Mouse (Mus musculus) liver, adult 2 months (tissue): ENCODE results near the gene Kcnh4. TPM values are rescaled to one million over a fixed set of nuclear protein-coding genes. Genes with fewer than 3 reads are reported as not detected.
A peak's percentile ranks its signal among the peaks of the same experiment; 100 is the strongest.

Experiments used
- DNase-seq: peaks from one replicate; pipeline ENCODE4 v3.0.0-alpha.2; 2011; ENCODE audit warnings: low read depth, low spot score; ENCODE audit errors: extremely low read depth
- H3K27ac ChIP-seq: fragments of 200-500 bp; replicated peaks from 2 replicates; pipeline ENCODE4 v1.5.1; 2012; ENCODE audit warnings: low read depth, mild to moderate bottlenecking, control low read depth, inconsistent platforms, low read length; ENCODE audit not compliant: insufficient read depth
- H3K27me3 ChIP-seq: fragments of 200-500 bp; 2 replicates; pipeline ENCODE4 v1.6.1; 2012; ENCODE audit warnings: mild to moderate bottlenecking, moderate library complexity, low read length, inconsistent platforms; ENCODE audit not compliant: control insufficient read depth, insufficient read depth
- H3K36me3 ChIP-seq: fragments of 200-500 bp; 2 replicates; pipeline ENCODE4 v1.6.1; 2012; ENCODE audit warnings: low read length, inconsistent platforms; ENCODE audit not compliant: control insufficient read depth, insufficient read depth
- H3K4me1 ChIP-seq: fragments of 200-500 bp; 2 replicates; pipeline ENCODE4 v1.6.1; 2011; ENCODE audit warnings: low read length; ENCODE audit not compliant: control insufficient read depth, insufficient read depth
- H3K4me3 ChIP-seq: fragments of 200-500 bp; 2 replicates; pipeline ENCODE4 v1.5.1; 2011; ENCODE audit warnings: low read depth, mild to moderate bottlenecking, control low read depth, low read length, moderate library complexity; ENCODE audit not compliant: insufficient read depth
- H3K79me2 ChIP-seq: fragments of 200-500 bp; 2 replicates; pipeline ENCODE4 v1.6.1; 2012; ENCODE audit warnings: inconsistent platforms, mild to moderate bottlenecking, low read length, moderate library complexity; ENCODE audit not compliant: control insufficient read depth, insufficient read depth
- H3K9ac ChIP-seq: fragments of 200-500 bp; 2 replicates; pipeline ENCODE4 v1.6.1; 2012; ENCODE audit warnings: low read depth, mild to moderate bottlenecking, control low read depth, inconsistent platforms, low read length
- CTCF ChIP-seq: fragments of 200-500 bp; IDR thresholded peaks from 2 replicates; pipeline ENCODE4 v1.5.1; 2011; ENCODE audit warnings: low read depth, low read length, control low read depth
- POLR2A ChIP-seq: fragments of 200-500 bp; IDR thresholded peaks from 2 replicates; pipeline ENCODE4 v1.6.1; 2011; ENCODE audit warnings: low read length, control low read depth; ENCODE audit not compliant: insufficient read depth; ENCODE audit errors: extremely low read depth
- WGBS: fragments of 180-500 bp; shearing (Covaris S2); methylation state at CpG from one replicate; pipeline ENCODE4 v1.1.7; 2018; 5-methylcytosine and 5-hydroxymethylcytosine counted together
- polyA plus RNA-seq: library from polyadenylated mRNA; depleted of rRNA; stranded (reverse); fragments of >200 nt; gene quantifications from 2 replicates; pipeline ENCODE4 v1.2.3, GENCODE M21; 2012; rRNA removed
- total RNA-seq: library from RNA; depleted of rRNA; stranded (reverse); fragments of >200 nt; gene quantifications from 2 replicates; pipeline ENCODE4 v1.2.3, GENCODE M21; 2014; rRNA removed

The Kcnh4 gene
- total RNA-seq: not detected in 2 replicates
- not detected in 2 replicates for polyA plus RNA-seq

DNA sequence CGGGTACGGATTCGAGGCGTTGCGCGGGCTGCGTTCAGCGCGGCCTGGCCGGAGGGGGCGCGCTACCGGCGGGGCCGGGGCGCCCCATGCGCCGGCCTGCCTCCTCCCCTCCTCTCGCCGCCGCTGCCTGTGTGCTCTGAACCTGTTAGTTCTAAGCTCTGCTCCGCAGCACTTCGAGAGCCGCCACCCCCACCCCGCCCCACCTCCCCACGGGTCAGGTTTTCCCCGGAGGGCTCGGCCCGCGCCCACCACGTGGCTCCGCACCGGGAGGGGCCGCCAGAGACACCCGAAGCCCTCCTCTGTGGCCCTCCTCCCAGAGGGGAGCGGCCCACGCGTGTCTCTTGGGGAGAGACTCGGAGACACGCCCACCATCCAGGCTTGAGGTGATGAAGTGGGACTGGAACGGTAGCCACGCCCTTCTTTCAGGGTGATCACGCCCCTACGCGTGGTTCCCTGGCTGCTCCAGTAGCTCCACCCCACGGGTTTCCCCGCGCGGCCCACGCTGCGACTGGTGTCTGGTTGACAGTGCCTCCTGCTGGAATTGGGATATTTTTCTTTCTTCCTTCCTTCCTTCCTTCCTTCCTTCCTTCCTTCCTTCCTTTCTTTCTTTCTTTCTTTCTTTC lies at the start of gene Kcnh4:
Gene Kcnh4, minus strand, starts transcription at position 332 of the 623 bp plus-strand sequence.
- WGBS: 3% methylated on average over 51 of the region's 51 CpGs
- H3K27me3 ChIP-seq: peaks cover 9% of the 10 kb centered on the region; the same call in 1 of the 2 replicates
- no peaks in the 10 kb centered on the region for H3K79me2 ChIP-seq
- DNase-seq: no peak
- H3K9ac ChIP-seq: no peak within 1 kb of the TSS
- no peaks in the 10 kb centered on the region for H3K4me1 ChIP-seq
- H3K27ac ChIP-seq: no peak within 1 kb of the TSS
- TF ChIP-seq POLR2A (no peak), CTCF (0 out of 2 replicates have a peak, but pooled peaks have one; percentile 15)
- no peak within 1 kb of the TSS for H3K4me3 ChIP-seq
- H3K36me3 ChIP-seq: no peaks in the 10 kb centered on the region

DNA sequence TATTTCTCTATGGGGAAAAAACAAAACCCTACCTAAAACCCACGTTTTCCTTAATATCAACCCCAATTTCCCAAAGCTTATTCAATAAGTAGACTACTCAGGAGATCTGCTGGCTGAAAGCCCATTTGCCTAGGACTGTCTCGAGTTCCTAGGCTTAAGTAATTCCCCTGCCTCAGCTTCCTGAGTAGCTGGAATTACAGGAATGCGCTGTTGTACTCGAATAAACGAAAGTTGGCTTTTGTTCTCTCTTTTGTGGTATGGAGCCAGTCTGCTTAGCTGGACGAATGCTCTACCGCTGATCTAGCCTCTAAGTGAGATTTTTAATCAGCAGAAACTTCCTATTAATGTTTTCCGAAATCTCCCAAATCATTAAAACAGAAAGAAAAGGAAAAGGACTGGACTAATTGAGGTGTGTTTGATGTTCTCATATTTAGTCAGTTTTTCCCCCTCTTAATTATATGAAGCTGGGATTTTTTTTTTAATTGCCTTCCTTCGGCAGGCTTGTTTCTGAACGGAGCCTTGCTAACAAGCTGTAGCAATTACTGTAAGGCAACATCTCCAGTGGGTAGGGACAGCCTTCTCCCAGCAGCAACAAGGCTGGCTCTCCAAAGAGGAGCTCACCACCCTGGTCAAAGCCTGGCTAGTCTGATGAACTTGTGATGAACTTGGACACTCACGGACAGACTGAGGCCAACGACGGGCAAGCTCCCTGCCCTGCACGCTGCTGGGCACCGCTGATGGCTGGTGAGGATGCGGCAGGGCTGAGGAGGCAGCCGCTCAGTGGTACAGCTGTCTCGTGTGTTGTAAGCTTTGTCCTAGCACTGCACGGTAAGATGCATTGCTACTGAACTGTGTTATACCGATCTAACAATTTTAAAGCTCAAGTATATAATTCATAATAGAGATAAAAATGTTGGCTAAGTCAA lies 46.9 kb upstream of the Kcnh4 start:
- TF ChIP-seq POLR2A (no peak), CTCF (no peak)
- H3K79me2 ChIP-seq: peaks cover 26% of the 10 kb centered on the region; the same call in 1 of the 2 replicates
- no peaks in the 10 kb centered on the region for H3K27me3 ChIP-seq
- H3K27ac ChIP-seq: no peak overlapping the region
- 74% methylated on average over 20 of the region's 20 CpGs for WGBS
- H3K9ac ChIP-seq: no peak overlapping the region
- H3K4me3 ChIP-seq: no peak overlapping the region
- peaks cover 41% of the 10 kb centered on the region for H3K36me3 ChIP-seq
- DNase-seq: no peak
- peaks cover 12% of the 10 kb centered on the region for H3K4me1 ChIP-seq

DNA sequence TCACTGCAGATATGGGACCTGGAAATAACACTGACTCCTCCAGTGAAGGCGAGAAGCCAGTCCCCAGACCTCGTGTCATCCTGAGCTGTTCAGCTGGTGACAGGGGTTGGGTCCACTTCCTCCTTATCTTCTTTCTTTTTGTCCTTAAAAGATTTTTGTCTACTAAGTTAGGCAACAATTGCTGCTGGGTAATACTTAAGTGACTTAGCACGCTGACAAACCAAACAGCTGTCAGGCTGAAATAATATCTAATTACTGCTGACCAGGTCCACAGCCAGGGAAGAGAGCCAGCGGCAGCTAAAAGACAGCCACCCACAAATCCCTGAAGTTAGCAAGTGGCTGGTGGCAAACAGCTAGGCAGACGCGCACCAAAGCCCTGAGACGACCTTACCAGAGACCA lies 45.8 kb upstream of the Kcnh4 start:
- no peak for TF ChIP-seq CTCF
- no peak for TF ChIP-seq POLR2A
- peaks cover 43% of the 10 kb centered on the region for H3K36me3 ChIP-seq
- WGBS: 86% methylated on average over 7 of the region's 7 CpGs
- no peak overlapping the region for H3K4me3 ChIP-seq
- H3K4me1 ChIP-seq: peaks cover 6% of the 10 kb centered on the region
- no peaks in the 10 kb centered on the region for H3K27me3 ChIP-seq
- no peak for DNase-seq
- H3K9ac ChIP-seq: no peak overlapping the region
- peaks cover 19% of the 10 kb centered on the region; the same call in 1 of the 2 replicates for H3K79me2 ChIP-seq
- no peak overlapping the region for H3K27ac ChIP-seq

DNA sequence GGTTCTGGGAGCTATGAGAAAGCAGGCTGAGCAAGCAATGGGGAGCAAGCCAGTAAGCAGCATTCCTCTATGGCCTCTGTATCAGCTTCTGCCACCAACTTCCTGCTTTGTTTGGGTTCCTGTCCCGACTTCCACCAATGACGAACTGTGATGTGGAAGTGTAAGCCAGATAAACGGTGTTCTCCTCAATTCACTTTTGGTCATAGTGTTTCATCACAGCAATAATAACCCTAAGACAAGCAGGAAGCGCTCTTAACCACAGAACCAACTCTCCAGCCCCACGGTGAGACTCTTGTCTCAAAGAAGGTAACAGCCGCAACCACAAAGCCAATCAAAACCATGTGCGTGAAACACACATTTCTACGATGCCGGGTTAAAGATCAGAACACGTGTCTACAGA lies 44.7 kb upstream of the Kcnh4 start:
- Histone ChIP-seq H3K79me2 (peaks cover 15% of the 10 kb centered on the region; the same call in 1 of the 2 replicates), H3K27ac (no peak overlapping the region), H3K36me3 (peaks cover 51% of the 10 kb centered on the region), H3K4me3 (no peak overlapping the region), H3K27me3 (no peaks in the 10 kb centered on the region), H3K9ac (no peak overlapping the region), H3K4me1 (peaks cover 3% of the 10 kb centered on the region; the same call in 1 of the 2 replicates)
- WGBS: 88% methylated on average over 10 of the region's 10 CpGs
- DNase-seq: no peak
- TF ChIP-seq CTCF: no peak
- TF ChIP-seq POLR2A: no peak

DNA sequence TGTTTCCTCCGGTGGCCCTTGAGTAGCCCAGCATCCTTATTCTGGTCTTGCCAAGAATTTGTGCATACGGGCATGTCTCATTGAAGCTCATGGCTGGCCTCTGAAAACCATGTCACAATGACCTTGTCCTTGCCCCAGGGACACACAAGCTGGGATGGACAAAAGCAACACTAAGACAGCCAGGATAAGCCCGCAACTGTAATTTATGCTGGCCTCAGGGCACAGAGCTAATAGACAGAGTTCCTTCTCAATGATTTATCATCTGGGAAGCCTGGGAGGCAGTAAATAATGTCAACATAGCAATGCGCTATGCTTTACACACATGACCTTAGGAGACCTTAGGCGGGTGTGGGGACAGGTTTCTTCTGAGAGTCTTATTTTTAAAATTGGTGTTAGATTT lies 39.7 kb upstream of the Kcnh4 start:
- 85% methylated on average over 5 of the region's 5 CpGs for WGBS
- H3K27ac ChIP-seq: no peak overlapping the region

More for the DNA sequence above, 39.7 kb upstream of the Kcnh4 start:
- DNase-seq: no peak
- H3K4me1 ChIP-seq: no peaks in the 10 kb centered on the region
- no peaks in the 10 kb centered on the region for H3K27me3 ChIP-seq
- no peak overlapping the region for H3K4me3 ChIP-seq
- H3K79me2 ChIP-seq: no peaks in the 10 kb centered on the region
- TF ChIP-seq POLR2A: no peak
- no peak overlapping the region for H3K9ac ChIP-seq
- H3K36me3 ChIP-seq: peaks cover 43% of the 10 kb centered on the region
